Mouse (Mus musculus): ENCODE results near the gene Bud23.
A peak's percentile ranks its signal among the peaks of the same experiment; 100 is the strongest.
"Not testable (repeated sequence)": the region's sequence is repeated elsewhere in the genome, so short reads cannot be mapped to it uniquely, and the experiment has no call there.

Gene Bud23

GRCm38 (mm10) chr5:135072061-135072460 is 7.3 kb upstream of the Bud23 start:
- DNase-seq (ENCODE audit: low spot score), result no peak

- no peak for DNase-seq (ENCODE audit: low spot score)
These were observed 5.7 kb upstream of the Bud23 start for GRCm38 (mm10) chr5:135070448-135070847.

DNA sequence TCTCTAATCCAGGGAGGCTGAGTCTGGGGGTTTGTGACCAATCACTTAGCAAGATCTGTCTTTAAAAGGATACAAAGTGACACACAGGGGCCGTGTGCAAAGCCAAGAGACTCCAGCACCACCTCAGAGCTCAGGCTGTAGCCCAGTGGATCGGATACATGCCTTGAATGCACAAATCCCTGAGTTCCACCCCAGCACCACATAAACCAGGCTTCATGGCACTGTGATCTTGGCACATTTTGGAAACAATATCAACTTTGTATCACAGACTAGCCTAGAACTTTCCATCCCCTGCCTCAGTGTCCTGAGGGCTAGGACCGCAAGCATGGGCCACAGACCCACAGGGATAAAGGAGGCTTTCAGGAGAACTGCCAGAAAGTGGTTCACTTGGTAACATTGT is 1.2 kb upstream of the Bud23 start:
- DNase-seq (ENCODE audit: low spot score), result no peak

- no peak for DNase-seq (ENCODE audit: low spot score)
These were observed 385 bp downstream of the Bud23 start for GRCm38 (mm10) chr5:135064382-135064766.

DNA sequence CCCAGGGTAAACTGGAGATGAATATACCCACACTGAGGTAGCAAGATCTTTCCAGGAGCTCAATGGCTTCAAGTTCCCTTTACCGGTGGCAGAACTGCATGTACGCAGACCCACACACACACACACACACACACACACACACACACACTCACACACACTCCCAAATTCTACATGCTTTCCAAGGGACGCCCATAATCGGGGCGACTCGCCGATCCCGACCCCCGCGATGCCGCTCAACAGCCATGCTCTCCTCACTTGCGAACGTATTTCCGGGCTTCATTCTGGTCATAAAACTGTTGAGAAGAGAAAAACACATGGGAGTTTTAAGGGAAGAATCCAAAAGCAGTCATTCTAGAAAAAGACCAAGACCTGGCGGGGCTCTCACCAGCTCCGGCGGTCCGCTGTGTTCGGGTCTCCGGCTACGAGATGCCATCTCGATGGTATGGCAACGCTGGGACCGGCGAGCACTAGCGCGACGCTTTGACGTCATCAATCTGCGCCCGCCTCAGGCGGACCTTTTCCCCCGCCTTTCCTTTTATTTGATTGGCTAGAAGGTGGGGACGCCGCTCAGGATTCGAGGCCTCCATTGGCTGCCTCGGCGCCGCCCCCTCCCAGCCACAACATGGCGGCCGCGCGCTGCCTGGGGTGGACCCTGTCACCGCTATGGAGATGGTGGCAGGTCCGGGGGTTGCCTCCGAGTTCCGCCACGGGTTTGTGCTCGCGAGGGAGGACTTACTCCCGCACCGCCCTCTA is 954 bp downstream of the Bud23 start, which contains the start of gene Dnajc30:
Gene Dnajc30 (plus strand): TSS at position 574 of the 753 bp plus-strand sequence.
- peak; percentile 99 for DNase-seq (ENCODE audit: low spot score)

- DNase-seq (ENCODE audit: low spot score), result no peak
These were observed 11.4 kb downstream of the Bud23 start for GRCm38 (mm10) chr5:135053356-135053755.

- DNase-seq (ENCODE audit: low spot score), result not testable (repeated sequence)
These were observed 15.5 kb downstream of the Bud23 start for GRCm38 (mm10) chr5:135049268-135049667.

DNA sequence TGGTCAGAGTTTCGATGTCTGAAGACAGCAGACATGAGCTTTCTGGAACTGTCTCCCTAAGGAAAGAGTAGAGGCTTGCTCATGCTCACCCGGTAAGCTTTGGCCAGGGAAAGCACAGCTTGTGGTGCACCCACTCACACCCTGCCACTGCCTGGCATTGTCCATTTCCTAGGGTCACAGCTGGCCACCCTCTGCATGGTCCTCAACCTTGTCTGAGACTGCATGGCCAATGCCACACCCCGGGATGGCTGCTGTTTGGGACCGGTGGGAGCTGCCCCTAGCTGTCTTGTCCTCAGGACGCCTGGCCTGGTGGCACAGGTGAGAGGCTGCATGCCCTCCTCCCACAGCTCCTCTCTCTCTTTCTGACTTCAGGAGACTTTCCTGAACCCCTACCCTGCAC is 16.2 kb downstream of the Bud23 start:
- DNase-seq (ENCODE audit: low spot score), result no peak

DNA sequence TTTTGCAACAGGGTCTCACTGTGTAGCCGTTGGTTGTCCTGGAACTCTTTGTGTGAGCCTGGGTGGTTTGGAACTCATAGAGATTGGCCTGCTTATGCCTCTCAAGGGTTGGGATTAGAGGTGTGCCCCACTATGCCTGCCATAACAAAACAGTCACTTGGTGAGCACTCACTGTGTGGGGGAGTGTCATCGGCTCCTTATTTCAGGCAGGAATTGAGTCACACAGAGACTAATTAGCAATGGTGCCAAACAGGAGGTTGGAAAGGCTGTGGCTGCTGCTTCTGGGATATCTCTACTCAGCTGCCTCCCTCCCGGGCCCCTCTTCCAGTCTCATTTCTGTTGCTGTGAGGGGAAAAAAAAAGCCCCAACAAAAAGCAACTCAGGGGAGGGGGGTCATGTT is 20.2 kb downstream of the Bud23 start:
- no peak for DNase-seq (ENCODE audit: low spot score)

DNA sequence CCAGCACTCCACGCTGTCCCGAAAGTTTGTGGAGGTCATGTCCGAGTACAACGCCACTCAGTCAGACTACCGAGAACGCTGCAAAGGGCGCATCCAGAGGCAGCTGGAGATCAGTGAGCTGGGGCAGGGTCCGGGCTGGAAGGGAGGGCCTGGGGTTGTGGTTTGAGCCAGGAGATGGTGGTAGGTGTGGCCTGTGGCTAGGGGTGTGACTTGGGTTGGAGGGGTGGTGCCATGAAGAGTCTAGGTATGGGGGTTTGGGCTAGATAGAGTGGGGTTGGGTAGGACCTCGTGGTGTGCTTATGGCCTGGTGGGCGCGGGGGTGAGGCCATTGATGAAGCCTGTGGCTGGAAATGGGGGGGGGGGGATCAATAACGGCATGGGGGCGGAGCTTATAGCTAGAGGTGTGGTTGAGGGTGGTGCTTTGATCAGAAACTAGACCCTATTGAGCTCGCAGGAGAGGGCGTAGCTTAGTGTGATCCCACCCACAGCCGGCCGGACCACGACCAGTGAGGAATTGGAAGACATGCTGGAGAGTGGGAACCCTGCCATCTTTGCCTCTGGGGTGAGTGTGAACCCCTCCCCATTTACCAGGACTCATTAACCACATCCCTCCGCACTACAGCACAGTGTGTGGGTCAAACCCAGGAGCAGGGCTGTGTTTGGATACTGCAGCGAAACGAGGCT is 22.5 kb downstream of the Bud23 start:
- no peak for DNase-seq (ENCODE audit: low spot score)

GRCm38 (mm10) chr5:135040777-135041176 is 24.0 kb downstream of the Bud23 start:
- DNase-seq (ENCODE audit: low spot score), result no peak

DNA sequence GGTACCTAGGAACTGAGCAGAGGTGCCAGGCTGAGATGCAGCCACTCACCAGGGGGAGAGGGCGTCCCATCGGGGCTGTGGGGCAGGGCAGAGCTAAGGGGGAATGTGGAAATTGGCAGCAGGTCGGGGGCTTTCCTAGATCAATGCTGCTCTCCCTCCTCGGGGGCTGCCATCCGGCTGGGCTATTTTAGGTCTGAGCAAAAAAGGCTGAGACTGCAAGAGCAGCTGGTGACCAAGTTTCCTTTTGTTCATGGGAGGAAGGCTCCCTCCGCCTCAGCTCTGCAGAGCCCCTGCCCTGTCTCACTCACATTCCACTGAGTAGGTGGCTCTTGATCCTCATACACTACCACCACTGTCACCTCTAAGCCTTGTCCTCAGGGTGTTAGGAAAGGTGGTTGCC is 24.7 kb downstream of the Bud23 start:
- DNase-seq (ENCODE audit: low spot score), result no peak

- DNase-seq (ENCODE audit: low spot score), result no peak
These were observed 25.2 kb downstream of the Bud23 start for GRCm38 (mm10) chr5:135039541-135039940.

DNA sequence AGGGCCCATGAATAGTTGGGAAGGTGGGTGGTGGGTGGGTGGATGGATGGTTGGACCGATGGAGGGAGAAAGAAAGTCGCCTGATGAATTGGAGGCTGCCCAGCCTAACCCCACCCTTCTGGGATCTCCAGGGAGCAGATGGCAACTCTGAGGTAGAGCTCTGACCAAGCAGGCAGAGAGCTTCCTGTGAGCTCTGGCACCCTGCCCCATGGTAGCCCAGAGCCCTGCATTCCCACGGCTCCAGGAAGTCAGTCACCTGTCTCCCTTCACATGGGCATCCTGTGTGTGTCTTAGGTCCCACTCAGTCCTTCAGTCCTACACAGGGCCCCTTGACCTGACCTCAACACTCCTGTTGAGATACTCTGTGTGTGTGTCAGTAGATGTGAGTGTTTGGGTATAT is 26.8 kb downstream of the Bud23 start:
- DNase-seq (ENCODE audit: low spot score), result no peak

- no peak for DNase-seq (ENCODE audit: low spot score)
These were observed 29.0 kb downstream of the Bud23 start for GRCm38 (mm10) chr5:135035608-135036359.

DNA sequence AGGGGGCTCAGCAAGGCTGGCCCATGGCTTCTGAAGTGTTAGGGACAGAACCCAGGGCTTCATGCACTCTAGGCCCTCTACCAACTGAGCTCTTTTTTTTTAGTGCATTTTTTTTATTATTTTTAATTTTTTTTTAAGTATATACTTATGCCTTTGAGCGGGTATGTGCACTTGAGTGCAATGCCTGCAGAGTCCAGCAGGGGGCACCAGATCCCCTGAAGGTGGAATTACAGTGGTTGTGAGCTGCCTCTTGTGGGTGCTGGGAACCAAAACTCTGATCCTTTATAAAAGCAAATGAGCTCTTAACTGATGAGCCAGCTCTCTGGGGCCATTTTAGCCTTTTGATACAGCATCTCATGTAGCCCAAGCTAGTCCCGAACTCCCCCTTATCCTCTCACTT is 30.2 kb downstream of the Bud23 start:
- no peak for DNase-seq (ENCODE audit: low spot score)

DNA sequence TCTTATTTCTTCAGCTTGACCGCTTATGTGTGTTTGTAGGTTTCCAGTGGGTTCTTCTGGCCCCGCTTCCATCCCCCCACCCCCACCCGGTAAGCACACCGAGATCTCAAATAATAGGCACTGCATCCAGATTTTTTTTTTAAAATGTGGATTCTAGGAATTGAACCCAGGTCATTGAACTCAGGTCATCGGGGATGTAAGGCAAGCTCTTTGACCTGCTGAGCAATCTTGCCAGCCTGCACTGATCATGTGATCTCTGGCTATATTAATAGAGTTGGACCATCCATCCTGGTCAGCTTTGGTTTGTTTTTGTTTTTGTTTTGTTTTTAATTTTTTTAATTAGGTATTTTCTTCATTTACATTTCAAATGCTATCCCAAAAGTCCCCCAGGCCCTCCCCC is 32.2 kb downstream of the Bud23 start:
- DNase-seq (ENCODE audit: low spot score), result no peak

DNA sequence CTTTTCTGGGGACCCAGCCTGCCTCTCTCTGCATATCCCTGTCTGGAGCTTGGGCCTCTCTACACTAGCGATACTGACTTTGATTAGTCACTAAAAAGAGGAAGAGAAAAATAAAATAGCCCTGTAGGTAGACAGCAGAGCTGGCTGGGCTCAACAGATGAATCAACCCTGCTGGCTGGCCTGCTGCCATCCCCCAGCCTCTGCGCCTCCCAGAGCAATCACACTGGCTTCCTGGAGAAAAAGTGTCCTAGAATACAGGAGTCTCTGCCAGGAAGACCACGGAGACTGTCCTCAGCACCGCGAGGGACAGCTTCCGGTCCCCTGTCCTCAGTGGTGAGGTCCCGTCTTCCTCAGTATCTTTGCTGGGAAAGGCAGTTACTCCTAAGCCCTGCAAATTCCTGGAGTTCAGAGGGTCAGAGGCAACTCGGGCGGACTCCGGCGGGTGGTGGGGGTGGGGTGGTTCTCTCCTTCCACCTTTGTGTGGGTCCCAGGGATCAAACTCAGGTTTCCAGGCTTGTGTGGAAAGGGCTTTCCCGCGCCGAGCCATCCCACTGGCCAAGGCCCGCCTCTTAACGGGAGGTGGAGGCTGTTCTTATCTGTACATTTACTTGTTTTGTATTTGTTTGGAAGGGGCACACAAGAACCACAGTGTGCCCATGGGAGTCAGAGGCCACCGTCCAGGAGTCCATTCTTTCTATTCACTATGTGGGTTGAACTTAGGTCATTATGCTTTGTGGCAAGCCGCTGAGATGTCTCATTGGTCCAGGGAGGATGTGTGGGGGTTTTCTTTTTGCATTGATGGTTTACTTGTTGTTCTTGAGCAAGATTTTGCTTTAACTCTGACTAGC is 35.5 kb downstream of the Bud23 start:
- no peak for DNase-seq (ENCODE audit: low spot score)

GRCm38 (mm10) chr5:135025899-135026298 is 38.9 kb downstream of the Bud23 start:
- DNase-seq (ENCODE audit: low spot score), result no peak

GRCm38 (mm10) chr5:135024665-135025224 is 40.0 kb downstream of the Bud23 start:
- no peak for DNase-seq (ENCODE audit: low spot score)

- DNase-seq (ENCODE audit: low spot score), result peak; percentile 94
These were observed 41.2 kb downstream of the Bud23 start, which contains the start of gene Stx1a for GRCm38 (mm10) chr5:135023344-135024173. Gene Stx1a (plus strand): TSS chr5:135023482.
